Mouse (Mus musculus): Measurements from ENCODE around the gene Btk. TPM values are rescaled to one million over a fixed set of nuclear protein-coding genes. Genes with fewer than 3 reads are reported as not detected.

Gene Btk
- 0.37 and 0.64 TPM in 2 replicates for polyA plus RNA-seq (2012; rRNA removed)

DNA sequence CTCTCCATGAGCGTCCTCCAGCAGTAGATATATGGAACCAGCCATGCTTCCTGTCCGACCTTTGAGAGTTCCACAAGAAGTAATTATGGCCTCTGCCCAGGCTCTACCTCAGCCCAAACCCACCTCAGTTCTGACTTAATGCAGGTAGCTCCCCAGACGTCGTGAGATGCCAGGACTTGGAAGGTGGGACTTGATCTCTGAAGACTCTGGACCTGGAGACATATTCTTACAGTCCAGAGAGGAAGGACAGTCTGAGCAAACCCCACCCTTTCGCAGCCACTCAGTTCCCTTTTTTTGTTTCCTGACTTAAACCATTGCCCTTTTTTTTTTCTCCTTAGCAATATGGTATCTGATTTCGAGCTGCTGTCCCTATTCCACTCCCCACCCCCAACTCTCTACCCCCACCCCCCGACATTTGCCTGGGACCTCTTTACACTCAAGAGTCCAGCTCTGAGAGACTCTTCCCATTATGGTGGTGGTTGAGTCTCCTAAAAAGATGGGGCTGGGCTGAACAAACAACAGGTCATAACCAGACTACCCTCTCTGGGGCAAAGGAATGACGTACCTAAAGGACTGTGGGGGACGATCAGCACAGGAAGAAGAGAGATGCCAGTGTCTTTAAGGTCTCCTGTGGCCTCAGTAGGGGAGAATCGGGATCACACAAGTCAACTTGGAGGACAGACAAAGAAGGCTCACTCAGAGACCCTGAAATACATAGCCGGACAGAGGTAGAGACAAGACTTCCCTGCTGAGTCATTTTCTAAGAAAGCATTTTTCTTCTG lies at the start of gene Btk:
Gene Btk, minus strand, starts transcription at position 683 of the 782 bp plus-strand sequence.

DNA sequence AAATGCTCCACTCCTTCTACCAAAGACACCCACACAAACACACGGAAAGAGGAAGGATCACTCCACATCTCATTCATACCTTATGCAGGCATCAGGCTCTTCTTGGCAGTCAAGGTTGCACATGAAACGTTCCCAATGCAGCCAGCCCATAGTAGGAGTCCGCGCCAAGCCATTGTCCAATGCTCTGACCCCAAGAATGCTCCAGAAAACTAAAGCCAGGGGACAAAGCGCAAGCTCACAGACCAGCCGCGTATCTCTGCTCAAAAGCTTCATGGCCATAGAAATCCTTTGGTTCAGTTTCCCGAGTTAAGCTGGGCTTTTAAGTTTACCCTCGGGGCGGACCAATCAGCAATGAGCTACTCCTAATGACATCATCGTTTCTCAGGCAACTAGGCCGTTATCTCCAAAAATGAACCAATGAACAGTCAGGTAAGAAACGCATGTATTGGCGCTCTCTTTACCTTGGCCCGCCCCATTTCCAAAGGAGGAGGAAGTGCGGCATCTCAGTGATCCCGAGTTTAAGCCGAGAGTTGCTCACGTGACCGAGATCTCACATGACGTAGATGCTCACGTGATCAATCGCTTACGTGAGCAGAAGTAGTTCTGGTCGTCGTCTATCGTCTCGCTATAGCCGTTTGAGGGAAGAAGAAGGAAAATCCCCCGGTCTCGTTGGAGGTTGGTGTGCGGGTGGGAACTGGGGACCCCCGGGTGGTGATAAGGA lies 17.4 kb upstream of the Btk start, which contains the start of the genes Gla and Hnrnph2:
Gene Gla, minus strand, starts transcription at position 467 of the 721 bp plus-strand sequence.
Gene Hnrnph2, plus strand, starts transcription at position 521 of the 721 bp plus-strand sequence.

DNA sequence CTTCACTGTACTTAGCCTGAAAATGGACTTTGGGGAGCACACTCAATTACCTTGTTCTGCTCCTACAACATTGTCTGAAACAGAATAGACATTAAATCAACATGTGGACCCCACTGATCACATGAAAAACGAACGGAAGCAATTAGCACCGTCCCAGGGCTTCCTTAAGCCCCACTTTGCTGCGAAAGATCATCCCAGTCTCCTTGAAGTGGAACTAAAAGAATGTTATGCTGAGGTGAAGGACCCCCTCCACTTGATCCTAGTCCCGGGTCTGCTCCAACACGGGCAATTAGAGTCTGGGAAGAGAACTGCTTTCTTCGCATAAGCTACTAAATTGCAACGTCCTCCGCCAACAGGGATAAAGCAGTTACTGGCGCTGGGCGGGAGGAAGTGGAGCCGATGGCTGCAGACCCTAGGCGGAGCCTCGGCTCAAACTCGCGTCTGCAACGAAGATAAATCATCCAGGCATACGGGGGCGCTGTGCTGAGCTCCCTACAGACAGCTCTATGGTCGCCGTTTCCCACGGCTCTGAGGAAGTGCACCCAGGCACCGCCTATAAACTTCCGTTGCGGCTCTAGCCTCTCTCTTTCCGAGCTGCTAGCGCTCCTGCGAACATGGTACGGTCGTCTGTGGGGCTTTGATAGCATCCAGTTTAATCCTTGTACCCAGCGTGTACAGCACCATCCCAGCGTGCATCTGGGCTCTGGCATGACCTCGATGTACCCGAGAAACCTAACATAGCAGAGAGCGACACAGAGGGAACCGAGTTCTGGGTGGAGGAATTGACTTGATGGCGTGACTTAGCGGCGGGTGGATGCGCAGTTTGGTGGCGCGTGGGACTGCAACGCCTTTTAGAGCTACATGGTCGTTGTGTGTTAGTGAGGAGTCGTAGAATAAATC lies 2.0 kb upstream of the Btk start, which contains the start of gene Rpl36a:
Gene Rpl36a, plus strand, starts transcription at position 552 of the 900 bp plus-strand sequence.

DNA sequence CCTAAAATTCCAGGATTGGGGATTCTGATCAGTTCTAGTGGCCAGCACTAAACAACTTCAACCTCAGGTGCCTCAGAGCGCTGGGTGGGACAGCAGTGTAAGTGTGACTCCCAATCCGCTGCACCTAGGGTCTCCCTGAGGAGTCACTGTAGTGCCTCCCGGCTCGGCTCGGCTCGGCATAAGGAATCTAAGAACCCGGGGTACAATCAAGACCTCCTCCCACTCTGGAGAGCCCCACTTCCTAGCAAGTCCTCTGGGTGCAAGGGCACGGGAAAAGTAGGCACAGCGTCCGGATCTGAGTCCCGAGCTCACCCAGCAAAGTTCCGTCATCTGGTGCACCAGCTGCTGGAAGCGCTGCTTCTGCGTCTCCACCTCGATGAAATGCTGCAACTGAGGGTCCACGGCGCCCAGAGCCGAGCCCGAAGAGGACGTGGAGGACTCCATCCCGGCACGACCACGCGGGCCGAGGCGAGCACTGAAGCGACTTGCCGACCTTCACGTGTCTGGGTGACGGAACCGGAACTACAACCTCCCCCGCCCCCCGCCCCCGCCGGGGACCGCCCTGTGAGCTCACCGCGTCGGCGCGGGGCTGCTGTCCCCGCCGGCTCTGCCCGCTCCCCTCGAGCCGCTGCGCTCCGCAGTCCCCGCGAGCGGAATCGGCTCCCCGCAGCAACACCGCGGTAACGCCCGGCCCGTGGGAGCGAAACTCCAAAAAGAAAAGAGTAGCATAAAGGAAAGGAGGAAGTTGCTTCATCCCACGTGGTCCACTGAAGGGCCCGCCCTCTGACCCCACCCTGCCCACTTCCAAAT lies 42.0 kb downstream of the Btk start, which contains the start of gene Timm8a1:
Gene Timm8a1, minus strand, starts transcription at position 721 of the 810 bp plus-strand sequence.

Other genes with a start within 250 kb of the Btk start
- 0.57 and 0.70 TPM in 2 replicates for gene Drp2, start 179.0 kb downstream of the Btk start, polyA plus RNA-seq (2012; rRNA removed)
- gene Taf7l, start 107.1 kb downstream of the Btk start, polyA plus RNA-seq (2012; rRNA removed) = not detected in 2 replicates
- gene Timm8a1, start 41.7 kb downstream of the Btk start, polyA plus RNA-seq (2012; rRNA removed) = 0.58 and 0.84 TPM in 2 replicates
- 64.1 and 132 TPM in 2 replicates for gene Rpl36a, start 2.1 kb upstream of the Btk start, polyA plus RNA-seq (2012; rRNA removed)
- 2.0 and 2.7 TPM in 2 replicates for gene Gla, start 17.6 kb upstream of the Btk start, polyA plus RNA-seq (2012; rRNA removed)
- gene Hnrnph2, start 17.6 kb upstream of the Btk start, polyA plus RNA-seq (2012; rRNA removed) = 4.0 and 4.8 TPM in 2 replicates
- 0.24 and 0.42 TPM in 2 replicates for gene Armcx4, start 102.9 kb upstream of the Btk start, polyA plus RNA-seq (2012; rRNA removed)
- gene Armcx1, start 134.4 kb upstream of the Btk start, polyA plus RNA-seq (2012; rRNA removed) = 0.67 and 1.6 TPM in 2 replicates
- gene Armcx6, start 167.8 kb upstream of the Btk start, polyA plus RNA-seq (2012; rRNA removed) = 0.49 and 0.96 TPM in 2 replicates
- 3.3 TPM in 2 replicates for gene Armcx3, start 173.0 kb upstream of the Btk start, polyA plus RNA-seq (2012; rRNA removed)
- 7.7 and 8.5 TPM in 2 replicates for gene Armcx2, start 225.7 kb upstream of the Btk start, polyA plus RNA-seq (2012; rRNA removed)

All from colon, adult 2 months (tissue).